Mouse (Mus musculus) C2C12 (cell line): ENCODE data around the gene Mgat2. TPM values are rescaled to one million over a fixed set of nuclear protein-coding genes. Genes with fewer than 3 reads are reported as not detected.
A peak's percentile ranks its signal among the peaks of the same experiment; 100 is the strongest.
"Not testable (repeated sequence)": the region's sequence is repeated elsewhere in the genome, so short reads cannot be mapped to it uniquely, and the experiment has no call there.

Experiments
- H3K27me3 ChIP-seq: one replicate; pipeline ENCODE4 v1.6.1; 2011; ENCODE audit not compliant: control insufficient read depth, insufficient read depth, insufficient read length
- H3K36me3 ChIP-seq: one replicate; pipeline ENCODE4 v1.6.1; 2011; ENCODE audit not compliant: control insufficient read depth, insufficient read depth
- H3K4me3 ChIP-seq: one replicate; pipeline ENCODE4 v1.5.1; 2011; ENCODE audit warnings: mild to moderate bottlenecking, control low read depth; ENCODE audit not compliant: poor library complexity, insufficient read depth, severe bottlenecking
- H3K79me2 ChIP-seq: one replicate; pipeline ENCODE4 v1.6.1; 2011; ENCODE audit not compliant: control insufficient read depth, insufficient read depth
- H3K79me3 ChIP-seq: one replicate; pipeline ENCODE4 v1.6.1; 2011; ENCODE audit warnings: low read depth, control low read depth
- H3ac ChIP-seq: one replicate; pipeline ENCODE3; 2011; ENCODE audit warnings: low read depth; ENCODE audit not compliant: control insufficient read depth, insufficient read length
- CEBPB ChIP-seq: IDR thresholded peaks from one replicate; pipeline ENCODE4 v1.6.1; 2011; ENCODE audit warnings: low read depth, mild to moderate bottlenecking, control low read depth, moderate library complexity
- CTCF ChIP-seq: IDR thresholded peaks from one replicate; pipeline ENCODE4 v1.5.1; 2011; ENCODE audit not compliant: control insufficient read depth, insufficient read depth, insufficient read length
- FOSL1 ChIP-seq: IDR thresholded peaks from one replicate; pipeline ENCODE4 v1.8.0; 2011; ENCODE audit warnings: mild to moderate bottlenecking, low read length; ENCODE audit not compliant: poor library complexity, insufficient read depth, severe bottlenecking
- MAX ChIP-seq: IDR thresholded peaks from one replicate; pipeline ENCODE4 v1.6.1; 2011; ENCODE audit warnings: mild to moderate bottlenecking, control low read depth
- MYOD1 ChIP-seq: IDR thresholded peaks from one replicate; pipeline ENCODE4 v1.6.1; 2011; ENCODE audit warnings: low read depth; ENCODE audit not compliant: control insufficient read depth, insufficient read length
- MYOG ChIP-seq: IDR thresholded peaks from one replicate; pipeline ENCODE4 v1.6.1; 2011; ENCODE audit not compliant: control insufficient read depth, insufficient read length; ENCODE audit errors: extremely low read depth
- USF1 ChIP-seq: IDR thresholded peaks from one replicate; pipeline ENCODE4 v1.6.1; 2011; ENCODE audit warnings: low read depth, mild to moderate bottlenecking, control low read depth, moderate library complexity
- polyA plus RNA-seq: library from polyadenylated mRNA; unstranded; fragments of >200 nt; fragmentation: generic; extraction: Trizol; gene quantifications from one replicate; pipeline ENCODE4 v1.2.1, GENCODE M21; 2012; ENCODE audit warnings: missing spikeins

The Mgat2 gene
- polyA plus RNA-seq, 1 experiment = 39.6 TPM

- Histone ChIP-seq H3K36me3 (peaks cover 29% of the 10 kb centered on the region), H3K4me3 (no peak overlapping the region), H3K27me3 (no peaks in the 10 kb centered on the region), H3ac (no peak overlapping the region), H3K79me3 (peaks cover 12% of the 10 kb centered on the region), H3K79me2 (peaks cover 22% of the 10 kb centered on the region)
- TF ChIP-seq CEBPB (no peak), MYOG (no peak), USF1 (no peak), MYOD1 (no peak), MAX (no peak), CTCF (no peak), FOSL1 (no peak)
Measured at GRCm38 (mm10) chr12:69159578-69159940, 24.4 kb upstream of the Mgat2 start.

GRCm38 (mm10) chr12:69160677-69161076, 23.3 kb upstream of the Mgat2 start:
- H3K79me2 ChIP-seq = peaks cover 22% of the 10 kb centered on the region
- not testable (repeated sequence) for H3K4me3 ChIP-seq, H3K27me3 ChIP-seq, H3ac ChIP-seq
- H3K79me3 ChIP-seq = peaks cover 12% of the 10 kb centered on the region
- H3K36me3 ChIP-seq = peaks cover 27% of the 10 kb centered on the region

DNA sequence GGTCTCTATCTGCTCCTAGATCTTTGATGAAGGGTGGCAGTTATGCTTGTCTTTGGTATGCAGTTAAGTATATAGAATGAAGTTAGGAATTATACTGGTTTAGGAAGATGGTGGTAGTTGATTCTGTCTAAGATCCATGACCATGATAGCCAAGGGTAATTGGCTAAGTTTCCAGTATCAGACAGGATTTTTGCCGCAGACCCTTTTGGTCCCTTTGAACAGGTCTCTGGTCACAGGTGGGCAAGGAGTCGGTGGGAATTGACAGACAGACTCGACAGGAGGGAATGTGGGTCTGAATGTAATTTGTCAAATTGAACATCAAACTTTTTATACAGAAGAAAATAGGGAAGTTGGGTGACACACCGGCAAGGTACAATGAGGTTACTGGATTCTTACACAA, 20.4 kb upstream of the Mgat2 start:
- not testable (repeated sequence) for H3K36me3 ChIP-seq, H3K79me3 ChIP-seq, H3ac ChIP-seq, H3K4me3 ChIP-seq, H3K27me3 ChIP-seq, H3K79me2 ChIP-seq

DNA sequence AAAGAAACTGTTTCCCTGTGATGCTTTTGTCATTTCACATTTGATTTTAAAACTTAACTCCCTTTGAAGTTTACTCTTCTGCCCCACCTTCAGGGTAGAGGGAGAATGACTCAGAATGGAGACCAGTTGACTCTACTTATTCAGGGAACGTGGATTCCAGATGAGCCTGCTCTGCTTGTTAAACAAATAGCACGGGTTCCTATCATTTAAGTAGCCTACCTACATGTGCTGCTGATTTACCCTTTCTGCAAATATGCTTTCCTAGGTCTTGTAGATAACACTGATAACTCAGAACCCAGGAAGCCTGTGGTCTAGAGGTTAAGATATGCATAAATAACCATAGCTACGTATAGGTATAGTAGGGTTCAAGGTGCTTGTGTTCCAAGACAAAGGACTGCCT, 19.1 kb upstream of the Mgat2 start:
- no peaks in the 10 kb centered on the region for H3K36me3 ChIP-seq
- no peak overlapping the region for H3ac ChIP-seq
- no peaks in the 10 kb centered on the region for H3K27me3 ChIP-seq
- no peak overlapping the region for H3K4me3 ChIP-seq
- peaks cover 12% of the 10 kb centered on the region for H3K79me2 ChIP-seq
- H3K79me3 ChIP-seq = peaks cover 7% of the 10 kb centered on the region
- no peak for TF ChIP-seq USF1
- no peak for TF ChIP-seq FOSL1
- TF ChIP-seq MYOG = no peak
- TF ChIP-seq MAX = no peak
- no peak for TF ChIP-seq MYOD1
- TF ChIP-seq CEBPB = no peak
- TF ChIP-seq CTCF = no peak

- Histone ChIP-seq H3K79me3 (peaks cover 14% of the 10 kb centered on the region), H3K79me2 (peaks cover 33% of the 10 kb centered on the region)
- not testable (repeated sequence) for H3K36me3 ChIP-seq, H3K4me3 ChIP-seq, H3K27me3 ChIP-seq, H3ac ChIP-seq
Measured at GRCm38 (mm10) chr12:69166861-69167581, 16.9 kb upstream of the Mgat2 start.

DNA sequence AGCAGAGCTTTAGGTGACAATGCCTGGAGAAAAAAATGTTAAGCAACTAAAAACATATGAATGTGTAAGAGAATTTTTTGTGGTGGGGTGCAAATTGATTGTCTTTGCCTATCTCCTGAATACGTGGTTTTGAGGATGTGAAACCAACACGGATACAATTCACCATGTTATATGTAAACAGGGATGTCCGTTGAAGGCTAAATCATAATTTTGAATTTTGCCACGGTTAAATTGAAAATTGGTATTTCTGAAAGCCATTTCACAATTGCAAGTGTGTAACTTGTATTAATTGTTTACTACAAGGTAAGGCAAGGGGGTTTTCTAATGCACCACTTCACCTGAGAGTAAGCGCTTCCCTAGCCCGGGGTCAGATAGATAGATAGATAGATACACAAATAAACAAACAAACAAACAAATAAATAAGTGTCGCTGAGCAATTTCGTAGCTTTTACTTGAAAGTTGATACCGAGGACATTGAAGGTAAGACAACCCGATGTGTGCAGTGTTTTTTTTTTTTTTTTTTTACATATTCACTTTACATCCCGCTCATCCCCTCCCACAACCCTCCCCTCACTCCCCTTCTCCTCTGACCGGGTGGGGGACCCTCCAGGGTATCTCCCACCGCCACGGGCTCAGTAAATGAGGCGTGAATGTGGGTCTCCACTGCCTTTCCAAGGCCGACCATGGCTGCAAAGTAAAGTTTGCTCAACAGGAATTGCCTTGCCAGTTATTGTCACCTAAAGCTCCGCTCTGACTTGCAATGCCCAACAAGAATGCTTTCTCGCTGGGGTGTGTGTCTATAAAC, 16.1 kb upstream of the Mgat2 start:
- Histone ChIP-seq H3K79me3 (peaks cover 14% of the 10 kb centered on the region), H3K4me3 (peak overlapping the region; percentile 84), H3K36me3 (peaks cover 5% of the 10 kb centered on the region), H3ac (peak overlapping the region; percentile 74), H3K27me3 (no peaks in the 10 kb centered on the region), H3K79me2 (peaks cover 34% of the 10 kb centered on the region)
- TF ChIP-seq MYOG (no peak), CEBPB (no peak), CTCF (no peak), FOSL1 (no peak), USF1 (no peak), MYOD1 (no peak), MAX (no peak)
